Mouse (Mus musculus) liver, adult 2 months (tissue): ENCODE data around the gene Olfml2b. TPM values are rescaled to one million over a fixed set of nuclear protein-coding genes. Genes with fewer than 3 reads are reported as not detected.

ENCODE experiments used
- DNase-seq: peaks from one replicate; pipeline ENCODE4 v3.0.0-alpha.2; 2011; ENCODE audit warnings: low read depth, low spot score; ENCODE audit errors: extremely low read depth
- H3K27ac ChIP-seq: fragments of 200-500 bp; replicated peaks from 2 replicates; pipeline ENCODE4 v1.5.1; 2012; ENCODE audit warnings: low read depth, mild to moderate bottlenecking, control low read depth, inconsistent platforms, low read length; ENCODE audit not compliant: insufficient read depth
- H3K27me3 ChIP-seq: fragments of 200-500 bp; 2 replicates; pipeline ENCODE4 v1.6.1; 2012; ENCODE audit warnings: mild to moderate bottlenecking, moderate library complexity, low read length, inconsistent platforms; ENCODE audit not compliant: control insufficient read depth, insufficient read depth
- H3K36me3 ChIP-seq: fragments of 200-500 bp; 2 replicates; pipeline ENCODE4 v1.6.1; 2012; ENCODE audit warnings: low read length, inconsistent platforms; ENCODE audit not compliant: control insufficient read depth, insufficient read depth
- H3K4me1 ChIP-seq: fragments of 200-500 bp; 2 replicates; pipeline ENCODE4 v1.6.1; 2011; ENCODE audit warnings: low read length; ENCODE audit not compliant: control insufficient read depth, insufficient read depth
- H3K4me3 ChIP-seq: fragments of 200-500 bp; 2 replicates; pipeline ENCODE4 v1.5.1; 2011; ENCODE audit warnings: low read depth, mild to moderate bottlenecking, control low read depth, low read length, moderate library complexity; ENCODE audit not compliant: insufficient read depth
- H3K79me2 ChIP-seq: fragments of 200-500 bp; 2 replicates; pipeline ENCODE4 v1.6.1; 2012; ENCODE audit warnings: inconsistent platforms, mild to moderate bottlenecking, low read length, moderate library complexity; ENCODE audit not compliant: control insufficient read depth, insufficient read depth
- H3K9ac ChIP-seq: fragments of 200-500 bp; 2 replicates; pipeline ENCODE4 v1.6.1; 2012; ENCODE audit warnings: low read depth, mild to moderate bottlenecking, control low read depth, inconsistent platforms, low read length
- CTCF ChIP-seq: fragments of 200-500 bp; IDR thresholded peaks from 2 replicates; pipeline ENCODE4 v1.5.1; 2011; ENCODE audit warnings: low read depth, low read length, control low read depth
- POLR2A ChIP-seq: fragments of 200-500 bp; IDR thresholded peaks from 2 replicates; pipeline ENCODE4 v1.6.1; 2011; ENCODE audit warnings: low read length, control low read depth; ENCODE audit not compliant: insufficient read depth; ENCODE audit errors: extremely low read depth
- WGBS: fragments of 180-500 bp; shearing (Covaris S2); methylation state at CpG from one replicate; pipeline ENCODE4 v1.1.7; 2018; 5-methylcytosine and 5-hydroxymethylcytosine counted together
- polyA plus RNA-seq: library from polyadenylated mRNA; depleted of rRNA; stranded (reverse); fragments of >200 nt; gene quantifications from 2 replicates; pipeline ENCODE4 v1.2.3, GENCODE M21; 2012
- total RNA-seq: library from RNA; depleted of rRNA; stranded (reverse); fragments of >200 nt; gene quantifications from 2 replicates; pipeline ENCODE4 v1.2.3, GENCODE M21; 2014

Gene Olfml2b
- total and polyA plus RNA-seq, 2 experiments, result 0.37 to 0.46 TPM

GRCm38 (mm10) chr1:170677681-170678080 is 33.3 kb downstream of the Olfml2b start:
- Histone ChIP-seq H3K4me1 (no peaks in the 10 kb centered on the region), H3K79me2 (no peaks in the 10 kb centered on the region), H3K27me3 (no peaks in the 10 kb centered on the region), H3K27ac (no peak overlapping the region), H3K9ac (no peak overlapping the region), H3K4me3 (no peak overlapping the region), H3K36me3 (no peaks in the 10 kb centered on the region)
- no peak for DNase-seq
- 90% methylated on average over 4 of the region's 4 CpGs for WGBS
- no peak for TF ChIP-seq POLR2A
- TF ChIP-seq CTCF, result no peak

GRCm38 (mm10) chr1:170678861-170679260 is 34.5 kb downstream of the Olfml2b start:
- no peaks in the 10 kb centered on the region for H3K27me3 ChIP-seq
- no peak overlapping the region for H3K27ac ChIP-seq
- TF ChIP-seq POLR2A (no peak), CTCF (no peak)
- WGBS, result 81% methylated on average over 4 of the region's 4 CpGs
- H3K4me1 ChIP-seq, result no peaks in the 10 kb centered on the region
- no peak overlapping the region for H3K9ac ChIP-seq
- H3K79me2 ChIP-seq, result no peaks in the 10 kb centered on the region
- no peaks in the 10 kb centered on the region for H3K36me3 ChIP-seq
- DNase-seq, result no peak
- H3K4me3 ChIP-seq, result no peak overlapping the region

- 87% methylated on average over 2 of the region's 2 CpGs for WGBS
- TF ChIP-seq POLR2A (no peak), CTCF (no peak)
These were observed 35.3 kb downstream of the Olfml2b start for GRCm38 (mm10) chr1:170679624-170680023.

GRCm38 (mm10) chr1:170683863-170684262 is 39.5 kb downstream of the Olfml2b start:
- Histone ChIP-seq H3K36me3 (no peaks in the 10 kb centered on the region), H3K27ac (no peak overlapping the region), H3K4me1 (no peaks in the 10 kb centered on the region), H3K4me3 (no peak overlapping the region), H3K9ac (no peak overlapping the region), H3K79me2 (no peaks in the 10 kb centered on the region), H3K27me3 (no peaks in the 10 kb centered on the region)
- TF ChIP-seq CTCF (no peak), POLR2A (no peak)
- 78% methylated on average over 6 of the region's 6 CpGs for WGBS
- DNase-seq, result no peak

More at GRCm38 (mm10) chr1:170679624-170680023, 35.3 kb downstream of the Olfml2b start:
- no peak overlapping the region for H3K27ac ChIP-seq
- no peaks in the 10 kb centered on the region for H3K27me3 ChIP-seq
- no peak overlapping the region for H3K4me3 ChIP-seq
- H3K36me3 ChIP-seq, result no peaks in the 10 kb centered on the region
- H3K4me1 ChIP-seq, result no peaks in the 10 kb centered on the region
- no peak for DNase-seq
- no peaks in the 10 kb centered on the region for H3K79me2 ChIP-seq
- H3K9ac ChIP-seq, result no peak overlapping the region

- 49% methylated on average over 8 of the region's 8 CpGs for WGBS
- Histone ChIP-seq H3K27ac (peak overlapping the region; percentile 73), H3K4me1 (peaks cover 8% of the 10 kb centered on the region; the same call in 1 of the 2 replicates)
These were observed 45.4 kb downstream of the Olfml2b start for GRCm38 (mm10) chr1:170689773-170690172.

GRCm38 (mm10) chr1:170691301-170691700 is 47.0 kb downstream of the Olfml2b start:
- WGBS, result 55% methylated on average over 5 of the region's 5 CpGs
- TF ChIP-seq CTCF (no peak), POLR2A (no peak)
- H3K9ac ChIP-seq, result no peak overlapping the region
- H3K4me1 ChIP-seq, result peaks cover 20% of the 10 kb centered on the region
- no peaks in the 10 kb centered on the region for H3K79me2 ChIP-seq
- no peaks in the 10 kb centered on the region for H3K36me3 ChIP-seq
- DNase-seq, result no peak
- H3K27me3 ChIP-seq, result no peaks in the 10 kb centered on the region
- H3K4me3 ChIP-seq, result no peak overlapping the region
- no peak overlapping the region for H3K27ac ChIP-seq

More at GRCm38 (mm10) chr1:170689773-170690172, 45.4 kb downstream of the Olfml2b start:
- Histone ChIP-seq H3K27me3 (no peaks in the 10 kb centered on the region), H3K36me3 (no peaks in the 10 kb centered on the region), H3K4me3 (no peak overlapping the region), H3K9ac (no peak overlapping the region), H3K79me2 (no peaks in the 10 kb centered on the region)
- DNase-seq, result peak; percentile 87
- TF ChIP-seq POLR2A (no peak), CTCF (no peak)
